Mouse (Mus musculus) ES-E14 (cell line): Measurements from ENCODE around the gene Rnf141.

Experiments used
- CHD2 ChIP-seq: IDR thresholded peaks from 2 replicates; pipeline ENCODE4 v1.6.1; 2014; ENCODE audit warnings: mild to moderate bottlenecking, low read depth, low read length, inconsistent platforms
- HCFC1 ChIP-seq: IDR thresholded peaks from 2 replicates; pipeline ENCODE4 v1.6.1; 2012; ENCODE audit warnings: low read length, inconsistent platforms, borderline replicate concordance; ENCODE audit not compliant: insufficient read depth
- ZC3H11A ChIP-seq: IDR thresholded peaks from 2 replicates; pipeline ENCODE4 v1.6.1; 2012; ENCODE audit warnings: low read depth, mild to moderate bottlenecking, inconsistent platforms, low read length, borderline replicate concordance

GRCm38 (mm10) chr7:110860129-110860528, 15.9 kb upstream of the Rnf141 start:
- no peak for TF ChIP-seq ZC3H11A
- no peak for TF ChIP-seq HCFC1
- TF ChIP-seq CHD2 = no peak
